Mouse (Mus musculus): ENCODE results near the gene 2210408I21Rik. TPM values are rescaled to one million over a fixed set of nuclear protein-coding genes. Genes with fewer than 3 reads are reported as not detected.

2210408I21Rik gene
- polyA plus RNA-seq, 1 experiment from 2014 or later = 10.9 TPM

GRCm38 (mm10) chr13:77208764-77209418 lies 73.6 kb downstream of the 2210408I21Rik start:
- no peak overlapping the region for H3K27ac ChIP-seq (replicated peaks)
- WGBS = 59% methylated on average over 7 of the region's 7 CpGs
- no peaks in the 10 kb centered on the region for H3K27me3 ChIP-seq
- H3K4me2 ChIP-seq = no peak overlapping the region
- H3K36me3 ChIP-seq = no peaks in the 10 kb centered on the region
- H3K9me3 ChIP-seq = no peaks in the 10 kb centered on the region
- no peaks in the 10 kb centered on the region for H3K4me1 ChIP-seq (replicated peaks)
- ATAC-seq (ENCODE audit: low read depth) = 0 out of 2 replicates have a peak, but pooled peaks have one; percentile 63
- no peak overlapping the region for H3K9ac ChIP-seq
- H3K4me3 ChIP-seq = no peak overlapping the region

GRCm38 (mm10) chr13:77213196-77213595 lies 77.9 kb downstream of the 2210408I21Rik start:
- Histone ChIP-seq H3K27me3 (no peaks in the 10 kb centered on the region), H3K9me3 (no peaks in the 10 kb centered on the region), H3K9ac (no peak overlapping the region), H3K4me2 (no peak overlapping the region), H3K4me3 (no peak overlapping the region), H3K27ac (replicated peaks) (no peak overlapping the region), H3K36me3 (no peaks in the 10 kb centered on the region), H3K4me1 (replicated peaks) (no peaks in the 10 kb centered on the region; the same call in 1 of the 2 replicates)
- ATAC-seq (ENCODE audit: low read depth) = no peak

GRCm38 (mm10) chr13:77215460-77215859 lies 80.1 kb downstream of the 2210408I21Rik start:
- no peaks in the 10 kb centered on the region; the same call in 1 of the 2 replicates for H3K4me1 ChIP-seq (replicated peaks)
- H3K4me3 ChIP-seq = no peak overlapping the region
- H3K27ac ChIP-seq (replicated peaks) = no peak overlapping the region
- no peaks in the 10 kb centered on the region for H3K27me3 ChIP-seq
- ATAC-seq (ENCODE audit: low read depth) = no peak
- H3K4me2 ChIP-seq = no peak overlapping the region
- H3K9me3 ChIP-seq = no peaks in the 10 kb centered on the region
- H3K36me3 ChIP-seq = no peaks in the 10 kb centered on the region
- WGBS = 78% methylated on average over 2 of the region's 2 CpGs
- H3K9ac ChIP-seq = no peak overlapping the region

GRCm38 (mm10) chr13:77217672-77218280 lies 82.4 kb downstream of the 2210408I21Rik start:
- Histone ChIP-seq H3K9me3 (no peaks in the 10 kb centered on the region), H3K27ac (replicated peaks) (no peak overlapping the region), H3K27me3 (no peaks in the 10 kb centered on the region), H3K36me3 (no peaks in the 10 kb centered on the region), H3K4me3 (no peak overlapping the region), H3K4me2 (no peak overlapping the region), H3K9ac (no peak overlapping the region), H3K4me1 (replicated peaks) (no peaks in the 10 kb centered on the region; the same call in 1 of the 2 replicates)
- ATAC-seq (ENCODE audit: low read depth) = no peak
- 80% methylated on average over 4 of the region's 4 CpGs for WGBS

GRCm38 (mm10) chr13:77221072-77221471 lies 85.7 kb downstream of the 2210408I21Rik start:
- no peaks in the 10 kb centered on the region; the same call in 1 of the 2 replicates for H3K4me1 ChIP-seq (replicated peaks)
- H3K4me2 ChIP-seq = no peak overlapping the region
- no peak overlapping the region for H3K27ac ChIP-seq (replicated peaks)
- no peak overlapping the region for H3K4me3 ChIP-seq
- no peaks in the 10 kb centered on the region for H3K9me3 ChIP-seq
- H3K27me3 ChIP-seq = no peaks in the 10 kb centered on the region
- WGBS = 91% methylated on average over 2 of the region's 2 CpGs
- no peaks in the 10 kb centered on the region for H3K36me3 ChIP-seq
- ATAC-seq (ENCODE audit: low read depth) = no peak
- no peak overlapping the region for H3K9ac ChIP-seq

GRCm38 (mm10) chr13:77256541-77256940 lies 121.2 kb downstream of the 2210408I21Rik start:
- H3K27me3 ChIP-seq = no peaks in the 10 kb centered on the region
- H3K9ac ChIP-seq = no peak overlapping the region
- no peak overlapping the region for H3K4me2 ChIP-seq
- H3K36me3 ChIP-seq = no peaks in the 10 kb centered on the region
- no peak overlapping the region for H3K4me3 ChIP-seq
- H3K4me1 ChIP-seq (replicated peaks) = no peaks in the 10 kb centered on the region
- H3K27ac ChIP-seq (replicated peaks) = no peak overlapping the region
- H3K9me3 ChIP-seq = no peaks in the 10 kb centered on the region
- no peak for ATAC-seq (ENCODE audit: low read depth)
- WGBS = 72% methylated on average over 6 of the region's 6 CpGs

- no peaks in the 10 kb centered on the region for H3K9me3 ChIP-seq
- no peak overlapping the region for H3K27ac ChIP-seq (replicated peaks)
- 62% methylated on average over 3 of the region's 3 CpGs for WGBS
- H3K9ac ChIP-seq = no peak overlapping the region
- H3K4me2 ChIP-seq = no peak overlapping the region
- H3K36me3 ChIP-seq = no peaks in the 10 kb centered on the region
- H3K27me3 ChIP-seq = no peaks in the 10 kb centered on the region
- H3K4me1 ChIP-seq (replicated peaks) = no peaks in the 10 kb centered on the region
- ATAC-seq (ENCODE audit: low read depth) = no peak
- no peak overlapping the region for H3K4me3 ChIP-seq
These were observed 127.5 kb downstream of the 2210408I21Rik start for GRCm38 (mm10) chr13:77262715-77263338.

GRCm38 (mm10) chr13:77263400-77264179 lies 128.2 kb downstream of the 2210408I21Rik start:
- WGBS = 56% methylated on average over 7 of the region's 7 CpGs
- no peak overlapping the region for H3K4me2 ChIP-seq
- H3K36me3 ChIP-seq = no peaks in the 10 kb centered on the region
- no peaks in the 10 kb centered on the region for H3K9me3 ChIP-seq
- no peak overlapping the region for H3K4me3 ChIP-seq
- no peaks in the 10 kb centered on the region for H3K27me3 ChIP-seq
- no peak for ATAC-seq (ENCODE audit: low read depth)
- H3K9ac ChIP-seq = no peak overlapping the region
- no peaks in the 10 kb centered on the region for H3K4me1 ChIP-seq (replicated peaks)
- H3K27ac ChIP-seq (replicated peaks) = no peak overlapping the region

- Histone ChIP-seq H3K27ac (replicated peaks) (no peak overlapping the region), H3K27me3 (no peaks in the 10 kb centered on the region), H3K9ac (no peak overlapping the region), H3K4me3 (no peak overlapping the region), H3K36me3 (no peaks in the 10 kb centered on the region), H3K4me1 (replicated peaks) (no peaks in the 10 kb centered on the region), H3K9me3 (no peaks in the 10 kb centered on the region), H3K4me2 (no peak overlapping the region)
- no peak for ATAC-seq (ENCODE audit: low read depth)
- WGBS = 74% methylated on average over 1 of the region's 1 CpGs
These were observed 129.1 kb downstream of the 2210408I21Rik start for GRCm38 (mm10) chr13:77264481-77264880.

GRCm38 (mm10) chr13:77275172-77275747 lies 139.9 kb downstream of the 2210408I21Rik start:
- WGBS = 74% methylated on average over 3 of the region's 3 CpGs

GRCm38 (mm10) chr13:77278659-77279413 lies 143.5 kb downstream of the 2210408I21Rik start:
- H3K4me2 ChIP-seq = no peak overlapping the region
- ATAC-seq (ENCODE audit: low read depth) = no peak
- 62% methylated on average over 7 of the region's 7 CpGs for WGBS

More at GRCm38 (mm10) chr13:77275172-77275747, 139.9 kb downstream of the 2210408I21Rik start:
- Histone ChIP-seq H3K36me3 (no peaks in the 10 kb centered on the region), H3K27me3 (no peaks in the 10 kb centered on the region), H3K27ac (replicated peaks) (no peak overlapping the region), H3K9ac (no peak overlapping the region), H3K4me1 (replicated peaks) (no peaks in the 10 kb centered on the region), H3K4me2 (no peak overlapping the region), H3K4me3 (no peak overlapping the region), H3K9me3 (no peaks in the 10 kb centered on the region)
- ATAC-seq (ENCODE audit: low read depth) = no peak

More at GRCm38 (mm10) chr13:77278659-77279413, 143.5 kb downstream of the 2210408I21Rik start:
- Histone ChIP-seq H3K36me3 (no peaks in the 10 kb centered on the region), H3K4me1 (replicated peaks) (no peaks in the 10 kb centered on the region), H3K9ac (no peak overlapping the region), H3K9me3 (no peaks in the 10 kb centered on the region), H3K27me3 (no peaks in the 10 kb centered on the region), H3K27ac (replicated peaks) (no peak overlapping the region), H3K4me3 (no peak overlapping the region)

Data from neural tube, embryonic 13.5 days (tissue).